Mouse (Mus musculus) CD4-positive, CD25-positive, alpha-beta regulatory T cell, adult 2 months (primary cell): ENCODE measurements at regions not wholly inside any gene's neighbourhood (a gene's known extent, or its start where the extent isn't known, plus 50 kb on each side); places are given as distances from the start of the nearest gene placed in this dataset.

Source experiments
- DNase-seq: peaks from one replicate; pipeline ENCODE4 v3.0.0-alpha.2; 2012; ENCODE audit warnings: low read depth, low spot score

DNA sequence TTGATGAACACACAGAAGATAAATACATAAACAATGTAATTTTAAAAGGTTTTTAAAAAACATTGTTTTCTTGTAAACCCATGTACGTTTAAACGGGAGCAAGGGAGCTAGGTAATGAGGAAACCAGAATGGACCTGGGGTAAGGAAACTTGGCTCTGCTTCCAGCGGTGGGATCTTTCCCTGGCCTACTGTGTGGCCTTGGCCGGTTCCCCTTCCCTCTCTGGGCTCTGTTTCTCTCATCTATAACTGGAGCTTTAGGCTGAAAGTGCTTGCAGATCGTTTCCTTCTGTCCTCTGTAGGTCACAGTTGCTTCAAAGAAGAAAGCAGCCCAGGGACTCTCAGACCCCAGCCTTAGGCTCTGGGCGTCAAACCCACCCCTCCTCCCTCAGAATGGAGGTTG is 285.1 kb upstream of the Zmiz1 start:
- no peak for DNase-seq

DNA sequence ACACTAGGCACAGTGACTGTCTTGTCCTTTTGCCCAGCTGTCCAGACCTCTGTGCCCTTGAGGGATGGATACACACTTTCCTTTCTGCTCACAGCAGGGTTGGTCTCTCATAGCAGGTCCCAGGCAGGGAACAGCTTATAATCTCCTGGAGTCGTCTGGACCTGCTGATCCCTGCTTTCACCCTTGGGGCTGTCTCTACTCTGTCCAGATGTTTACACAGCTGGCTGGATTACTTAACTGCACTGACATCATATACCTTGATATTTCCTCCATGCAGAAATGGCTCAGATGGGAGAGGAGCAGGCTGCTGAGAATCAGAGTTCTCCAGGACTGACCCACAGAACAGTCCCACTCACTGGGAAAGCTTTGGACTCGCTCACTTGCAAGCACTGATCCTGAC is 284.6 kb upstream of the Zmiz1 start:
- no peak for DNase-seq

- DNase-seq = no peak
Observed at GRCm38 (mm10) chr14:25176206-25176605, 282.8 kb upstream of the Zmiz1 start.

- no peak for DNase-seq
Observed at GRCm38 (mm10) chr14:25180126-25180525, 278.9 kb upstream of the Zmiz1 start.

GRCm38 (mm10) chr14:25181406-25181805 is 277.6 kb upstream of the Zmiz1 start:
- no peak for DNase-seq

GRCm38 (mm10) chr14:25184042-25184441 is 274.9 kb upstream of the Zmiz1 start:
- DNase-seq = no peak

GRCm38 (mm10) chr14:25184875-25185274 is 274.1 kb upstream of the Zmiz1 start:
- DNase-seq = peak; percentile 18

- no peak for DNase-seq
Observed at GRCm38 (mm10) chr14:25185556-25185958, 273.4 kb upstream of the Zmiz1 start.

DNA sequence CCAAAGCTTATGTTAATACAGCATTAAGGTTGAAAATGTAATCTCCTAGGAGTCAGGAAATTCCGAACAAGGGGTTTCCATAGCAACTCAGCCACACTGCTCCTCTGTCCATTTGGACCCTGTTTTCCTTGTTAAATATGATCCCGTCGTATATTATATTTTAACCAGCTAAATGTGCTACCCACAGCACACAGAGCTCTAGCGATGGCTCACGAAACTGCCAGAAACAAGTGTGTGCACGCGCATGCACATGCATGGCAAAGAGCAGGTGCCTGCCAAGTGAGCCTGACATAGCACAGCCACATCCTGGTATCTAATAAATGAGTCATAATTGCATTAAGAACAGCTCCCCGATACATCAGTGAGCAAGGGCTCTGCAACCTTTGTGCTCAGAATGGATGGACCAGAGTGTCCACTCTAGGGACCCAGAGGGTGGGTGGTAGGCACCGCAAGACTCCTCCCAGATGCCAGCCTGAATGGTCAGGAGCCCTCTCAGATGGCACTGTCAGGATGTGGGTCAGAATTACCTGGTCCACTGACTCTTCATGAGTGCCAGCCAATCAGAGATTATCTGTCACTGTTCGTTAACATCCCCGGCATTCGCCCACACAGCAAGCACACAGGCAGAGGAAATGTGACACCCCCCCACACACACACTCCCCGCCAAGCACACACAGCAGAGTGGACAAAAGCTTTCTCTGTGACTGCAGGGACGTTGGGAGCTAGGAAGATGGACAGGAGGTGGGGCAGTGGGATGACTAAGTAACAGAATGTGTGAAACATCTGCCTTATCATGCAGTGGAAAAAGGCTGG is 272.8 kb upstream of the Zmiz1 start:
- no peak for DNase-seq

DNA sequence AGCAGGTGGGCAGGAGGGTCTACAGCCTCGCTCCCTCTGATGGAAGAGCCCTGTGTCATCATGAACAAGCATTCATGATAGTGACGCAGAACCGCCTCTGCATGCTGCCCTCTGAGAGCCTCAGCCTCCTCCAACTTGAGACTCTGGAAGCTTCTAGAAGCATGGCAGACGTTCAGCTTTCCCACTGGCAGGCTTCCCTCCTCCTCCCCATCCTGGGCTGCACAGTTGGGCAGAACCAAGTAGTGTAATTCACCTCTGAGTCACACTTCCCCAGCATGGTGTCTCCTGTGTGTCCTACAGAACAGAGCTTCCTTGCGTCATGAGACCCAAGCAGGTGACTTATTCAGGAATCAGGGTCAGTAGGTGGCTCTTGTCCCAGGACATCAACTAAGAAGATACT is 271.3 kb upstream of the Zmiz1 start:
- DNase-seq = no peak

GRCm38 (mm10) chr14:25189256-25189655 is 269.7 kb upstream of the Zmiz1 start:
- peak; percentile 20 for DNase-seq

GRCm38 (mm10) chr14:25190680-25191270 is 268.2 kb upstream of the Zmiz1 start:
- DNase-seq = no peak

DNA sequence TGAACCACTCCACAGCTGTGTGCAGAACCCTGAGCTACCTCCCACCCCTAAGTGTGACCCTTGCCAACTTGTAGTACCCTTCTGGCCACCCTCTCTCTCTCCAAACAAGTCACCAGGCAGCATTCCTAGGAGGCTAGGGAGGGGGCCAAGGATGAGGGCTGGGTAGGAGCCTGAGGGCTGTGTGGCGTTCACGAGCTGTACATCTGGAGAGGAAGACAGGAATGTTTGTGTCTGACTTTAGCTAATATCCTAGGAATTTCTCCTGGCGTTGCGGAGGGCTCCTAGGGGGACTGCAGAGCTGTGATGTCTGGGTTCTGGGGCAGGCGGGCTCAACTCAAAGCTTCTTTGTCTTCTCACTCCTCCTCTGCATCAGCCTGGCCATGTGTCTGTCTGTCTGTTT is 262.2 kb upstream of the Zmiz1 start:
- DNase-seq = no peak

GRCm38 (mm10) chr14:25199900-25200299 is 259.1 kb upstream of the Zmiz1 start:
- DNase-seq = no peak

DNA sequence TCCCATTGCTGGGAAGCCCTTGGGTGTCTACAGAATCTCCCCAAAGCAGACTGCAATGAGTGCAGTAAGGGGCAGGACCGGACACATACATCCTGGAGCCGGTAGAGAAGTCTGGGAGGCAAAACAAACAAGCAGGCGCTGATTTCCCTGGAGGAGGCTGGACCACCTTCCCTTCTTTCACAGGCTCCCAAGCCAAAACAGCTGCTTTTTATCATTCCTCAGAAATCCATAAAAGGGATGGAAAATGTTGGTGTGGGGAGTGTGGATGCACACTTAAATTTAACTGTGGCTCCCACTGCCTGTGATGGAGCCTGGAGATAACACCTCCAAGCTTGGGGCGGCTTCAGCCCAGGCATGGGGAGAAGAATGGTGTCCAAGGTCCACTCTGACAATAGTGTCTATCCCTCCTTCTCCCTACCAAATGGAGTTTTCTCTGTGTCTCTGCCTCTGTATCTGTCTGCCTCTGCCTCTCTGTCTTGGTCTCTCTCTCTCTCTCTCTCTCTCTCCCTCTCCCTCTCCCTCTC is 258.3 kb upstream of the Zmiz1 start:
- no peak for DNase-seq

GRCm38 (mm10) chr14:25202312-25202711 is 256.7 kb upstream of the Zmiz1 start:
- no peak for DNase-seq

GRCm38 (mm10) chr14:25204091-25204490 is 254.9 kb upstream of the Zmiz1 start:
- no peak for DNase-seq

DNA sequence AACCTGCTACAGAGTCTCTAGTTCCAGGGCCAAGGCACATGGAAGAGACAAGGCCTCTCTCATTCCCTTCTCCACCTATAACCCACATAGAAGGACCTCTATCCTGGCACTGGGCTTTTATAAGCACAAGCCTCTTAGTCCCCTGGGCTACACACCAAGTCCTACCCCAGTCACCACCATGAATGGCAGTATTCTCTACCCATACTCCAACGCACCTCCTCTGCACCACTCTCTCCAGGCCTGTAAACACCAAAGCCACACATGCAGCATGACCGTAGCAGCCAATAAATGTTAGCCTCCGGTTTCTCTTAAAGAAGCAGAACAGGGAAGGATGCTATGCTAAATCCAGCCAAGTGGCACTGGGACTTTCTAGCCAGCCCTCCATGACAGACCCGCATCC is 252.1 kb upstream of the Zmiz1 start:
- no peak for DNase-seq

DNA sequence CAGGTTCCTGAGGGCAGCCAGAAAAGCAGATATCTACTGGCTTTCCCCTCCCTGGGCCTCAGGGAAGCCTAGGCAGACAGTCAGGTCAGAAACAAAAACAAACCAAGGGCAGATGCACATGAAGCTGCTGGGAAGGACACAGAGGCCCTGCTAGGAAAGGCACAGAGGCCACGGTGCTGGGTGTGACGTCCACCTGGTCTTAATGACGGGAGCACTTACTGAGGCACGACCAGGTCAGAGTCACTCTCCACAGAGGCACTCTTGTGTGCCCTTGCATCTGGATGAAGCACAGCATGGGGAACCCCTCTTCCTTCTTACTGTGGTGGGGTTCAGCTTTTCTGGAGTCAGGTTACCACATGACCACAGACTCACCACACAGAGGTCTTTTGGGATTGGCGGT is 251.6 kb upstream of the Zmiz1 start:
- DNase-seq = no peak

DNA sequence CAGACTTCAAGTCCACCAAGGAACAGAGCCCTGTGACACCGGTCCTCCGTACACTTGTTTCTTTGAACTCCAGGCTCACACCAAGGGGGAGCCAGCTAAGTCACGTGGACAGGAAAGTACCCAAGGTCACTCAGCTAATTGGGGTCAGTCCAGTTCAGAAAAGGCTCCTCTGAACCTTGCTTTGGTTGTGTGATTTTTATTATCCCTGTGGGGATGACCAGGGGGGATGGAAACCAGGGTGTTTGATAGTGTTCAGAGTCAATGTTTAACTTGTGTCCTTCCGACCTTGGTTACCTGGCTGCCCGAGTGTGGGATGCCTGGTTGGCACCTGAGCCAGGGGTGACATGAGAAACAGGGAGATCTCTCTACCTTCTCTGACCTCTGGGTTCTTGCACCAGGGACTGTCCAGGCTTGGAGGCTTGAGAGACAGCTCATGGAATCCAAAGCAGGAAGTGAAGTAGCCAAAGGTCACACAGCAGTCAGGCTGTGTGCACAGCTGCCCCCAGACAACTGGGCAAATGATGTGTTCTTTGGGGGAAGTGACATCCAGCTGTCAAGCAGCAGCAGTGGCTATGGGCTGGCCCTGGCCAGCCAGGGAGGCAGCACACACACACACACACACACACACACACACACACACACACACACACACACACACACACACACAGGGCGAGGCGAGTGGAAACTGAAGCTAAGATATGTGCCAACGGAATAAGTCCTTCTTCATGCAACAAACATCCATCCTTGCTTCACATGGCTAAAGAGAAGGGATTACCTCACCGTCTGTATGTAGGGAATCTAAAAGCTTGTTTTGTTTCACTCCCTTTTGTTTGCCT is 250.5 kb upstream of the Zmiz1 start:
- DNase-seq = no peak

GRCm38 (mm10) chr14:25213056-25213455 is 245.9 kb upstream of the Zmiz1 start:
- DNase-seq = no peak

DNA sequence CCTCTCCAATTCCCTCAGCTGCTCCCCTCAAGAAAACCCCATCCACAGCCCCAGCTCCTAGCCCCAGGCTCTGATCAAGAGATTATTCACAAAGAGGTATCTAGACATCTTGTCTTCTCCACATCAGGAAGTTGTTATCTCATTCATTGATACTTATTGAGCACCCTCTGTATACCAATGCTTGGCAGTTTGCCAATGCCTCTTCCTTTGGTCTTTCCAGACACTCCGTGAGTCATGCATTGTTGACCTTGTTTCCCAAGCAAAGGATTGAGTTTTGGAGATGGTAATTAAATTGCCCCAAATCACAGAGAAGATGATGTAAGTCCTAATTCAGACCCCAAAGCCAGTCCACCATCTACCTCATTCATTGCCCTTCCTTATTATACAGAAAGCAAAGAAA is 235.9 kb upstream of the Zmiz1 start:
- no peak for DNase-seq
